Mouse (Mus musculus): ENCODE results near the gene Shprh. TPM values are rescaled to one million over a fixed set of nuclear protein-coding genes. Genes with fewer than 3 reads are reported as not detected.
"Not testable (repeated sequence)": the region's sequence is repeated elsewhere in the genome, so short reads cannot be mapped to it uniquely, and the experiment has no call there.

Shprh gene
- polyA plus RNA-seq, 1 experiment from 2014 or later, result 6.0 TPM

- DNase-seq (ENCODE audit: low spot score) (no peak), ATAC-seq (ENCODE audit: low FRiP score, low TSS enrichment) (no peak)
- Histone ChIP-seq H3K4me2 (replicated peaks; ENCODE audit: low read depth) (no peak overlapping the region), H3K9me3 (ENCODE audit: control insufficient read depth, low read length) (no peaks in the 10 kb centered on the region), H3K4me1 (replicated peaks; ENCODE audit: control insufficient read depth, insufficient read depth) (no peaks in the 10 kb centered on the region), H3K4me3 (ENCODE audit: low read depth, low read length) (no peak overlapping the region), H3K36me3 (ENCODE audit: control insufficient read depth, insufficient read depth, low read length) (no peaks in the 10 kb centered on the region), H3K27ac (replicated peaks) (no peak overlapping the region), H3K27me3 (ENCODE audit: control insufficient read depth, insufficient read depth, low read length) (no peaks in the 10 kb centered on the region), H3K9ac (ENCODE audit: low read length) (no peak overlapping the region)
- WGBS, result 33% methylated on average over 2 of the region's 2 CpGs
- TF ChIP-seq CTCF (IDR thresholded peaks at IDR 0.05; ENCODE audit: low read depth) (no peak), EP300 (optimal IDR thresholded peaks at IDR 0.05) (no peak)
These were observed 101.2 kb downstream of the Shprh start for GRCm38 (mm10) chr10:11250247-11250997.

GRCm38 (mm10) chr10:11253581-11253980 lies 104.4 kb downstream of the Shprh start:
- WGBS, result 90% methylated on average over 4 of the region's 4 CpGs
- H3K4me1 ChIP-seq (replicated peaks; ENCODE audit: control insufficient read depth, insufficient read depth); H3K9me3 ChIP-seq (ENCODE audit: control insufficient read depth, low read length); H3K27me3 ChIP-seq (ENCODE audit: control insufficient read depth, insufficient read depth, low read length); ATAC-seq (ENCODE audit: low FRiP score, low TSS enrichment); H3K4me2 ChIP-seq (replicated peaks; ENCODE audit: low read depth); H3K27ac ChIP-seq (replicated peaks); H3K4me3 ChIP-seq (ENCODE audit: low read depth, low read length); H3K9ac ChIP-seq (ENCODE audit: low read length); H3K36me3 ChIP-seq (ENCODE audit: control insufficient read depth, insufficient read depth, low read length); DNase-seq (ENCODE audit: low spot score): not testable (repeated sequence)

GRCm38 (mm10) chr10:11260119-11260518 lies 110.9 kb downstream of the Shprh start:
- Histone ChIP-seq H3K4me3 (ENCODE audit: low read depth, low read length) (no peak overlapping the region), H3K4me2 (replicated peaks; ENCODE audit: low read depth) (no peak overlapping the region), H3K9me3 (ENCODE audit: control insufficient read depth, low read length) (no peaks in the 10 kb centered on the region), H3K36me3 (ENCODE audit: control insufficient read depth, insufficient read depth, low read length) (no peaks in the 10 kb centered on the region), H3K27me3 (ENCODE audit: control insufficient read depth, insufficient read depth, low read length) (no peaks in the 10 kb centered on the region), H3K4me1 (replicated peaks; ENCODE audit: control insufficient read depth, insufficient read depth) (no peaks in the 10 kb centered on the region), H3K9ac (ENCODE audit: low read length) (no peak overlapping the region), H3K27ac (replicated peaks) (no peak overlapping the region)
- TF ChIP-seq CTCF (IDR thresholded peaks at IDR 0.05; ENCODE audit: low read depth) (no peak), EP300 (optimal IDR thresholded peaks at IDR 0.05) (no peak)
- no peak for DNase-seq (ENCODE audit: low spot score)
- no peak for ATAC-seq (ENCODE audit: low FRiP score, low TSS enrichment)

GRCm38 (mm10) chr10:11262292-11262691 lies 113.1 kb downstream of the Shprh start:
- H3K4me2 ChIP-seq (replicated peaks; ENCODE audit: low read depth); H3K36me3 ChIP-seq (ENCODE audit: control insufficient read depth, insufficient read depth, low read length); H3K9ac ChIP-seq (ENCODE audit: low read length); H3K27me3 ChIP-seq (ENCODE audit: control insufficient read depth, insufficient read depth, low read length); H3K4me3 ChIP-seq (ENCODE audit: low read depth, low read length); DNase-seq (ENCODE audit: low spot score); H3K4me1 ChIP-seq (replicated peaks; ENCODE audit: control insufficient read depth, insufficient read depth); ATAC-seq (ENCODE audit: low FRiP score, low TSS enrichment); H3K27ac ChIP-seq (replicated peaks); H3K9me3 ChIP-seq (ENCODE audit: control insufficient read depth, low read length): not testable (repeated sequence)
- 80% methylated on average over 2 of the region's 2 CpGs for WGBS

- H3K9me3 ChIP-seq (ENCODE audit: control insufficient read depth, low read length); H3K4me3 ChIP-seq (ENCODE audit: low read depth, low read length); H3K27me3 ChIP-seq (ENCODE audit: control insufficient read depth, insufficient read depth, low read length); H3K27ac ChIP-seq (replicated peaks); H3K4me2 ChIP-seq (replicated peaks; ENCODE audit: low read depth); H3K4me1 ChIP-seq (replicated peaks; ENCODE audit: control insufficient read depth, insufficient read depth); H3K36me3 ChIP-seq (ENCODE audit: control insufficient read depth, insufficient read depth, low read length); DNase-seq (ENCODE audit: low spot score); H3K9ac ChIP-seq (ENCODE audit: low read length); ATAC-seq (ENCODE audit: low FRiP score, low TSS enrichment): not testable (repeated sequence)
- 68% methylated on average over 2 of the region's 2 CpGs for WGBS
These were observed 114.6 kb downstream of the Shprh start for GRCm38 (mm10) chr10:11263795-11264194.

Other genes starting within 250 kb of the Shprh start
- gene Grm1, start 67.1 kb upstream of the Shprh start, polyA plus RNA-seq (2015; fragmentation: Nextera tagmentation; extraction: Ambion mirVana), result not detected in 2 replicates
- gene Fbxo30, start 131.9 kb downstream of the Shprh start, polyA plus RNA-seq (2015; fragmentation: Nextera tagmentation; extraction: Ambion mirVana), result 12.6 and 13.0 TPM in 2 replicates
- 0.54 and 0.58 TPM in 2 replicates for gene Epm2a, start 194.0 kb downstream of the Shprh start, polyA plus RNA-seq (2015; fragmentation: Nextera tagmentation; extraction: Ambion mirVana)

All from stomach, postnatal 0 days (tissue).